ENCODE assay signal across 9 mouse cellular contexts in genomic region chr15:99056332-99056731, GRCm38 (mm10). TPM values are rescaled to one million over a fixed set of nuclear protein-coding genes. Genes with fewer than 3 reads are reported as not detected.
DNase-seq lines count a peak whose midpoint lies in the region; ATAC-seq and TF ChIP-seq lines count a peak whose summit lies in the region.
"Had no signal": no experiment of that assay in that cellular context is flagged by ENCODE, and none has a peak within 500 bp of the region (broad histone marks: within the 10 kb centered on the region; RNA-seq: fewer than 3 reads in every experiment).

No protein-coding gene starts in this region.

- H3K36me3 ChIP-seq in C2C12 (ENCODE audit: control insufficient read depth, insufficient read depth) = no peaks in the 10 kb centered on the region
- no peaks in the 10 kb centered on the region for H3K36me3 ChIP-seq in embryonic facial prominence, embryonic 12.5 days
- H3K36me3 ChIP-seq in intestine, embryonic 15.5 days = no peaks in the 10 kb centered on the region
- no peaks in the 10 kb centered on the region for H3K36me3 ChIP-seq in midbrain, embryonic 13.5 days

- peak; percentile 56 for TF ChIP-seq CTCF in C2C12 (IDR thresholded peaks at IDR 0.05; ENCODE audit: control insufficient read depth, insufficient read depth, insufficient read length)

- no peaks in the 10 kb centered on the region for H3K9me3 ChIP-seq in embryonic facial prominence, embryonic 12.5 days
- no peaks in the 10 kb centered on the region for H3K9me3 ChIP-seq in intestine, embryonic 15.5 days
- no peaks in the 10 kb centered on the region for H3K9me3 ChIP-seq in midbrain, embryonic 13.5 days

- no peak overlapping the region for H3K4me3 ChIP-seq in C2C12 (ENCODE audit: insufficient read depth, poor library complexity, severe bottlenecking)
- peak overlapping the region; percentile 38; the same call in 1 of the 2 replicates for H3K4me3 ChIP-seq in embryonic facial prominence, embryonic 12.5 days
- H3K4me3 ChIP-seq in intestine, embryonic 15.5 days (replicated peaks) = peak overlapping the region; percentile 39; the same call in 1 of the 2 replicates
- H3K4me3 ChIP-seq in midbrain, embryonic 13.5 days (replicated peaks) = peak overlapping the region; percentile 39

- DNase-seq in adrenal gland, postnatal 14 days = peak; percentile 45
- no peak for DNase-seq in adrenal gland, postnatal 4 days (ENCODE audit: low spot score in 2 of 2)
- DNase-seq in thymus, postnatal 14 days = peak; percentile 69
- DNase-seq in gastrocnemius, adult 18-20 months (ENCODE audit: low spot score) = no peak

- no peak overlapping the region for H3ac ChIP-seq in C2C12 (ENCODE audit: control insufficient read depth, insufficient read length, low read depth)

- peak overlapping the region; percentile 65 for H3K4me2 ChIP-seq in embryonic facial prominence, embryonic 12.5 days (replicated peaks)
- H3K4me2 ChIP-seq in intestine, embryonic 15.5 days (replicated peaks) = peak overlapping the region; percentile 87
- peak overlapping the region; percentile 63 for H3K4me2 ChIP-seq in midbrain, embryonic 13.5 days (replicated peaks)

- no peaks in the 10 kb centered on the region for H3K79me3 ChIP-seq in C2C12 (ENCODE audit: low read depth)

- no peak overlapping the region for H3K9ac ChIP-seq in embryonic facial prominence, embryonic 12.5 days
- no peak overlapping the region for H3K9ac ChIP-seq in intestine, embryonic 15.5 days
- H3K9ac ChIP-seq in midbrain, embryonic 13.5 days (replicated peaks) = no peak overlapping the region

- WGBS in embryonic facial prominence, embryonic 12.5 days = 6% methylated on average over 14 of the region's 14 CpGs
- 7% methylated on average over 14 of the region's 14 CpGs for WGBS in intestine, embryonic 15.5 days
- WGBS in midbrain, embryonic 13.5 days = 7% methylated on average over 14 of the region's 14 CpGs

- no peak overlapping the region for H3K27ac ChIP-seq in embryonic facial prominence, embryonic 12.5 days
- no peak overlapping the region for H3K27ac ChIP-seq in intestine, embryonic 15.5 days
- H3K27ac ChIP-seq in midbrain, embryonic 13.5 days = no peak overlapping the region

- H3K79me2 ChIP-seq in C2C12 (ENCODE audit: control insufficient read depth, insufficient read depth) = no peaks in the 10 kb centered on the region

- no peak for ATAC-seq in embryonic facial prominence, embryonic 12.5 days (ENCODE audit: insufficient number of reproducible peaks, insufficient read depth, low FRiP score, low TSS enrichment)
- ATAC-seq in intestine, embryonic 15.5 days = no peak
- ATAC-seq in midbrain, embryonic 13.5 days = peak; percentile 18; the same call in 1 of the 2 replicates

- peaks cover 34% of the 10 kb centered on the region for H3K27me3 ChIP-seq in C2C12 (ENCODE audit: control insufficient read depth, insufficient read depth, insufficient read length)
- peaks cover 76% of the 10 kb centered on the region for H3K27me3 ChIP-seq in embryonic facial prominence, embryonic 12.5 days
- peaks cover 69% of the 10 kb centered on the region for H3K27me3 ChIP-seq in intestine, embryonic 15.5 days (replicated peaks)
- H3K27me3 ChIP-seq in midbrain, embryonic 13.5 days = peaks cover 91% of the 10 kb centered on the region

- peaks cover 21% of the 10 kb centered on the region for H3K4me1 ChIP-seq in embryonic facial prominence, embryonic 12.5 days
- peaks cover 28% of the 10 kb centered on the region for H3K4me1 ChIP-seq in intestine, embryonic 15.5 days (replicated peaks)
- peaks cover 32% of the 10 kb centered on the region for H3K4me1 ChIP-seq in midbrain, embryonic 13.5 days (replicated peaks)

TF ChIP-seq in C2C12, 6 proteins besides CTCF, POLR2A, EP300 and RAD21:
- no peak for TF ChIP-seq CEBPB (IDR thresholded peaks at IDR 0.05; ENCODE audit: low read depth)
- TF ChIP-seq MYOG (IDR thresholded peaks at IDR 0.05; ENCODE audit: control insufficient read depth, extremely low read depth, insufficient read length) = no peak
- no peak for TF ChIP-seq USF1 (IDR thresholded peaks at IDR 0.05; ENCODE audit: low read depth)
- TF ChIP-seq MAX (IDR thresholded peaks at IDR 0.05) = no peak
- no peak for TF ChIP-seq FOSL1 (IDR thresholded peaks at IDR 0.05; ENCODE audit: insufficient read depth, low read length, poor library complexity, severe bottlenecking)
- TF ChIP-seq MYOD1 (IDR thresholded peaks at IDR 0.05; ENCODE audit: control insufficient read depth, insufficient read length, low read depth) = no peak

RNA-seq across cellular contexts. Expression of gene Prph, which starts 1.4 kb away (rescaled TPM):
- 6.5 and 25.2 TPM in 2 replicates for total RNA-seq in adrenal gland, postnatal 14 days (2021)
- total RNA-seq in adrenal gland, postnatal 4 days (2021) = 10 to 100 TPM; 26.7 to 68.4 TPM
- polyA plus RNA-seq in C2C12 (2012; fragmentation: generic; extraction: Trizol) = 1.3 TPM
- polyA plus RNA-seq in embryonic facial prominence, embryonic 12.5 days (2016; fragmentation: Nextera tagmentation; extraction: Ambion mirVana) = 35.6 and 50.9 TPM in 2 replicates
- 46.9 and 48.1 TPM in 2 replicates for polyA plus RNA-seq in intestine, embryonic 15.5 days (2015; fragmentation: Nextera tagmentation; extraction: Ambion mirVana)
- polyA plus RNA-seq in midbrain, embryonic 13.5 days (2015; fragmentation: Nextera tagmentation; extraction: Ambion mirVana) = 7.5 and 8.2 TPM in 2 replicates
- under 1 TPM; 0.43 to 0.88 TPM for total RNA-seq in gastrocnemius, adult 18-20 months (2021)

RNA-seq across cellular contexts. Expression of gene Troap, which starts 18.0 kb away (rescaled TPM):
- 6.3 and 6.9 TPM in 2 replicates for total RNA-seq in adrenal gland, postnatal 14 days (2021)
- 10 to 100 TPM; 14.5 to 17.1 TPM for total RNA-seq in adrenal gland, postnatal 4 days (2021)
- 49.0 TPM for polyA plus RNA-seq in C2C12 (2012; fragmentation: generic; extraction: Trizol)
- 38.5 and 39.0 TPM in 2 replicates for polyA plus RNA-seq in embryonic facial prominence, embryonic 12.5 days (2016; fragmentation: Nextera tagmentation; extraction: Ambion mirVana)
- polyA plus RNA-seq in intestine, embryonic 15.5 days (2015; fragmentation: Nextera tagmentation; extraction: Ambion mirVana) = 24.7 and 25.4 TPM in 2 replicates
- polyA plus RNA-seq in midbrain, embryonic 13.5 days (2015; fragmentation: Nextera tagmentation; extraction: Ambion mirVana) = 13.3 and 14.6 TPM in 2 replicates
- total RNA-seq in gastrocnemius, adult 18-20 months (2021) = under 1 TPM in 1 of 2 experiments, not detected in 1; 0.21 TPM

RNA-seq across cellular contexts. Expression of gene Tuba1c, which starts 26.6 kb away (rescaled TPM):
- 200 and 223 TPM in 2 replicates for total RNA-seq in adrenal gland, postnatal 14 days (2021)
- total RNA-seq in adrenal gland, postnatal 4 days (2021) = 100 to 1,000 TPM; 200 to 217 TPM
- 976 TPM for polyA plus RNA-seq in C2C12 (2012; fragmentation: generic; extraction: Trizol)
- polyA plus RNA-seq in embryonic facial prominence, embryonic 12.5 days (2016; fragmentation: Nextera tagmentation; extraction: Ambion mirVana) = 98.8 and 103 TPM in 2 replicates
- polyA plus RNA-seq in intestine, embryonic 15.5 days (2015; fragmentation: Nextera tagmentation; extraction: Ambion mirVana) = 253 and 271 TPM in 2 replicates
- polyA plus RNA-seq in midbrain, embryonic 13.5 days (2015; fragmentation: Nextera tagmentation; extraction: Ambion mirVana) = 37.3 and 41.4 TPM in 2 replicates
- 1 to 10 TPM; 5.4 to 9.9 TPM for total RNA-seq in gastrocnemius, adult 18-20 months (2021)

RNA-seq across cellular contexts. Expression of gene C1ql4, which starts 31.3 kb away (rescaled TPM):
- total RNA-seq in adrenal gland, postnatal 14 days (2021) = not detected in 2 replicates
- under 1 TPM in 1 of 2 experiments, not detected in 1; 0.20 TPM for total RNA-seq in adrenal gland, postnatal 4 days (2021)
- 0.07 TPM for polyA plus RNA-seq in C2C12 (2012; fragmentation: generic; extraction: Trizol)
- polyA plus RNA-seq in embryonic facial prominence, embryonic 12.5 days (2016; fragmentation: Nextera tagmentation; extraction: Ambion mirVana) = 0.42 and 0.46 TPM in 2 replicates
- polyA plus RNA-seq in intestine, embryonic 15.5 days (2015; fragmentation: Nextera tagmentation; extraction: Ambion mirVana) = 0.09 TPM in 1 of 2 replicates, not detected in the other
- polyA plus RNA-seq in midbrain, embryonic 13.5 days (2015; fragmentation: Nextera tagmentation; extraction: Ambion mirVana) = 10.1 and 13.7 TPM in 2 replicates
- total RNA-seq in gastrocnemius, adult 18-20 months (2021) = not detected
- total RNA-seq: layer of hippocampus, postnatal 25 days had no signal

RNA-seq across cellular contexts. Expression of gene Dnajc22, which starts 36.6 kb away (rescaled TPM):
- total RNA-seq in adrenal gland, postnatal 14 days (2021) = 7.1 and 13.9 TPM in 2 replicates
- total RNA-seq in adrenal gland, postnatal 4 days (2021) = 1 to 10 TPM; 3.7 to 6.4 TPM
- 0.74 TPM for polyA plus RNA-seq in C2C12 (2012; fragmentation: generic; extraction: Trizol)
- 0.70 and 0.75 TPM in 2 replicates for polyA plus RNA-seq in embryonic facial prominence, embryonic 12.5 days (2016; fragmentation: Nextera tagmentation; extraction: Ambion mirVana)
- 37.4 and 39.0 TPM in 2 replicates for polyA plus RNA-seq in intestine, embryonic 15.5 days (2015; fragmentation: Nextera tagmentation; extraction: Ambion mirVana)
- polyA plus RNA-seq in midbrain, embryonic 13.5 days (2015; fragmentation: Nextera tagmentation; extraction: Ambion mirVana) = 1.7 and 1.8 TPM in 2 replicates
- total RNA-seq in gastrocnemius, adult 18-20 months (2021) = under 1 TPM in 1 of 2 experiments, not detected in 1; 0.19 TPM

Comparison
In these comparisons a context has a peak if more than half of its experiments do, and no peak if none do; other contexts are left out.
1. DNase-seq: peak in adrenal gland, postnatal 14 days (single experiment) and thymus, postnatal 14 days (single experiment); none in adrenal gland, postnatal 4 days (0 of 2) and gastrocnemius, adult 18-20 months (single experiment).
2. Peak in every context shown above with its lines, with median percentiles within 50 percentile points of each other: H3K4me2 ChIP-seq.